Mouse (Mus musculus) testis, adult 2 months (tissue): ENCODE data around the gene Gns.

Source experiments
- CTCF ChIP-seq: fragments of 200-500 bp; IDR thresholded peaks from 2 replicates; pipeline ENCODE4 v1.5.1; 2012; ENCODE audit warnings: low read depth, mild to moderate bottlenecking, inconsistent platforms, low read length, moderate library complexity; ENCODE audit not compliant: control insufficient read depth, insufficient read depth, insufficient replicate concordance
- POLR2A ChIP-seq: fragments of 200-500 bp; IDR thresholded peaks from 2 replicates; pipeline ENCODE4 v1.6.1; 2012; ENCODE audit warnings: low read depth, mild to moderate bottlenecking, inconsistent platforms, low read length, moderate library complexity; ENCODE audit not compliant: control insufficient read depth

DNA sequence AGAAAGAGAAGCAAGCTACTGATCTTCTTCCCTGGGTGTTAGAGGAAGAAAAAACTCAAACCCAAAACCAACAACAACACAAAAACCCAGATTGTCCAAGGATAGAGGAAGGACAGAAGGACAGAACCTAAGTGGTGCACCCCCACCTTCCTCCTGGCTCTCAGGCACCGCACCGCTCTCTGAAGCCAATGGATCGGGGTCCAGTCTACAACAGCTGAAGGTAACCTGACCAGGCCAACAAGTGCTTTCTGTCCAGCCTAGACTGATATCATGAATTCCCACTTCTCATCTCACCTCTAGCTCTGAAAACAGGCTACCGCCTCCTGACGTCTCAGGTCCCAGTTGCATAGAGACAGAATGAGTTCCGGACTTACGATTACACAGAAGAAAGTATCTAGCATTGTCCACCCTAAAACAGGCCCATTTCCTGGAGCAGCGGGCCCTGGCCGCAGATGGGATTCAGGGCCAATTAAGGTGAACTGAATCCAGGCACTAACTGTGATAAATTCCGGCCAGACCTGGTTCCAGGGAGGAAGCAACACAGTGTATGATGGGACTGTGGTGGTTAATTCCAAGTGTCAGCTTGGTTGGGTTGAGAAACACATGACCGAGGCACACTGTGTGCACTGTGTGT lies 56.9 kb downstream of the Gns start:
- TF ChIP-seq POLR2A = no peak
- no peak for TF ChIP-seq CTCF
